Mouse (Mus musculus) CH12.LX (cell line): ENCODE results near the gene Scd3. TPM values are rescaled to one million over a fixed set of nuclear protein-coding genes. Genes with fewer than 3 reads are reported as not detected.
A peak's percentile ranks its signal among the peaks of the same experiment; 100 is the strongest.

ENCODE experiments used
- DNase-seq: peaks from one replicate; pipeline ENCODE4 v3.0.0-alpha.2; 2013; ENCODE audit errors: extremely low read depth
- H3K27ac ChIP-seq: 2 replicates; pipeline ENCODE4 v1.5.1; 2012; ENCODE audit warnings: low read depth, mild to moderate bottlenecking, control low read depth, moderate library complexity; ENCODE audit not compliant: insufficient read depth
- H3K27me3 ChIP-seq: replicated peaks from 2 replicates; pipeline ENCODE3; 2012; ENCODE audit warnings: inconsistent platforms
- H3K36me3 ChIP-seq, 2 experiments: replicated peaks in 1 of 2; 2 replicates each; pipeline versions ENCODE3 to v1.6.1; 2012; ENCODE audit warnings: inconsistent platforms in 1 of 2, low read length in 1 of 2, mild to moderate bottlenecking in 1 of 2, mixed read lengths in 1 of 2, moderate library complexity in 1 of 2; ENCODE audit not compliant: control insufficient read depth in 1 of 2, insufficient read depth in 1 of 2
- H3K4me1 ChIP-seq, 2 experiments: 2 replicates each; pipeline ENCODE4 v1.6.1; 2012; ENCODE audit warnings: inconsistent platforms in 1 of 2, moderate library complexity in 1 of 2; ENCODE audit not compliant: insufficient read depth in 2 of 2, control insufficient read depth in 1 of 2
- H3K4me2 ChIP-seq: 2 replicates; pipeline ENCODE4 v1.6.1; 2012; ENCODE audit warnings: low read depth, mild to moderate bottlenecking, control low read depth; ENCODE audit not compliant: poor library complexity, insufficient read depth, severe bottlenecking
- H3K4me3 ChIP-seq, 3 experiments: fragments of 150-350 bp in 1 of 3; sonication (generic) in 1 of 3; replicated peaks in 1 of 3; 2 replicates each; pipeline versions ENCODE3 to v1.5.1; 2011 to 2012; ENCODE audit warnings: low read depth in 2 of 3, low read length in 2 of 3, mild to moderate bottlenecking in 2 of 3, moderate library complexity in 2 of 3, control low read depth in 1 of 3, improper control_type of control experiment in 1 of 3, inconsistent platforms in 1 of 3, mixed read lengths in 1 of 3; ENCODE audit not compliant: poor library complexity in 1 of 3
- H3K79me2 ChIP-seq: replicated peaks from 2 replicates; pipeline ENCODE4 v1.6.1; 2012; ENCODE audit warnings: mild to moderate bottlenecking, moderate library complexity; ENCODE audit not compliant: control insufficient read depth, poor library complexity, insufficient read depth, severe bottlenecking; ENCODE audit errors: extremely low read depth
- H3K9ac ChIP-seq: 2 replicates; pipeline ENCODE4 v1.6.1; 2012; ENCODE audit warnings: low read depth, mild to moderate bottlenecking, control low read depth, moderate library complexity; ENCODE audit not compliant: insufficient read depth
- H3K9me3 ChIP-seq: replicated peaks from 2 replicates; pipeline ENCODE3; 2012; ENCODE audit warnings: low read length, inconsistent platforms, mixed read lengths
- BHLHE40 ChIP-seq: IDR thresholded peaks from 2 replicates; pipeline ENCODE4 v1.6.1; 2011; ENCODE audit warnings: mild to moderate bottlenecking, low read depth, low read length, improper control_type of control experiment
- CHD1 ChIP-seq: IDR thresholded peaks from 2 replicates; pipeline ENCODE4 v1.6.1; 2012; ENCODE audit warnings: low read depth, low read length, improper control_type of control experiment, inconsistent platforms
- CHD2 ChIP-seq: IDR thresholded peaks from 2 replicates; pipeline ENCODE4 v1.6.1; 2011; ENCODE audit warnings: low read length, improper control_type of control experiment
- CTCF ChIP-seq, 2 experiments: IDR thresholded peaks in 1 of 2; conservative IDR thresholded peaks in 1 of 2; 2 replicates each; pipeline ENCODE4 v1.5.1; 2011 to 2012; ENCODE audit warnings: low read depth in 2 of 2, low read length in 2 of 2, improper control_type of control experiment in 1 of 2, inconsistent platforms in 1 of 2, mild to moderate bottlenecking in 1 of 2, moderate library complexity in 1 of 2
- ELF1 ChIP-seq: IDR thresholded peaks from 2 replicates; pipeline ENCODE4 v1.6.1; 2014; ENCODE audit warnings: low read depth, mild to moderate bottlenecking, inconsistent platforms, low read length, improper control_type of control experiment
- EP300 ChIP-seq: IDR thresholded peaks from 2 replicates; pipeline ENCODE4 v1.6.1; 2011; ENCODE audit warnings: low read length, improper control_type of control experiment
- ETS1 ChIP-seq: conservative IDR thresholded peaks from 2 replicates; pipeline ENCODE4 v1.6.1; 2012; ENCODE audit warnings: low read depth, mild to moderate bottlenecking, inconsistent platforms, low read length, improper control_type of control experiment, moderate library complexity
- GABPA ChIP-seq: IDR thresholded peaks from 2 replicates; pipeline ENCODE4 v1.6.1; 2012; ENCODE audit warnings: low read depth, low read length, improper control_type of control experiment, inconsistent platforms; ENCODE audit not compliant: insufficient replicate concordance
- JUN ChIP-seq: IDR thresholded peaks from 2 replicates; pipeline ENCODE4 v1.6.1; 2011; ENCODE audit warnings: low read depth, mild to moderate bottlenecking, low read length, improper control_type of control experiment, moderate library complexity; ENCODE audit not compliant: insufficient read depth
- MAFK ChIP-seq: IDR thresholded peaks from 2 replicates; pipeline ENCODE4 v1.6.1; 2011; ENCODE audit warnings: low read length, improper control_type of control experiment; ENCODE audit not compliant: insufficient replicate concordance
- MAZ ChIP-seq: IDR thresholded peaks from 2 replicates; pipeline ENCODE4 v1.6.1; 2012; ENCODE audit warnings: low read depth, mild to moderate bottlenecking, inconsistent platforms, low read length, improper control_type of control experiment, moderate library complexity
- NRF1 ChIP-seq: IDR thresholded peaks from 2 replicates; pipeline ENCODE4 v1.6.1; 2014; ENCODE audit warnings: low read depth, mild to moderate bottlenecking, inconsistent platforms, low read length, improper control_type of control experiment, moderate library complexity
- POLR2A ChIP-seq: IDR thresholded peaks from 2 replicates; pipeline ENCODE4 v1.6.1; 2011; ENCODE audit warnings: low read depth, mild to moderate bottlenecking, improper control_type of control experiment, low read length
- RAD21 ChIP-seq: IDR thresholded peaks from 2 replicates; pipeline ENCODE4 v1.6.1; 2011; ENCODE audit warnings: low read depth, mild to moderate bottlenecking, low read length, improper control_type of control experiment, moderate library complexity
- RCOR1 ChIP-seq: conservative IDR thresholded peaks from 2 replicates; pipeline ENCODE4 v1.6.1; 2012; ENCODE audit warnings: low read depth, mild to moderate bottlenecking, inconsistent platforms, low read length, improper control_type of control experiment
- SIN3A ChIP-seq: IDR thresholded peaks from 2 replicates; pipeline ENCODE4 v1.6.1; 2012; ENCODE audit warnings: low read length, improper control_type of control experiment, inconsistent platforms
- SMC3 ChIP-seq: IDR thresholded peaks from 2 replicates; pipeline ENCODE4 v1.6.1; 2011; ENCODE audit warnings: low read depth, low read length, improper control_type of control experiment
- USF2 ChIP-seq: conservative IDR thresholded peaks from 2 replicates; pipeline ENCODE4 v1.6.1; 2011; ENCODE audit warnings: low read depth, low read length, improper control_type of control experiment
- ZC3H11A ChIP-seq: IDR thresholded peaks from 2 replicates; pipeline ENCODE4 v1.6.1; 2012; ENCODE audit warnings: low read depth, mild to moderate bottlenecking, inconsistent platforms, low read length, improper control_type of control experiment
- ZKSCAN1 ChIP-seq: IDR thresholded peaks from 2 replicates; pipeline ENCODE4 v1.6.1; 2012; ENCODE audit warnings: low read depth, inconsistent platforms, low read length, improper control_type of control experiment, borderline replicate concordance
- ZMIZ1 ChIP-seq: IDR thresholded peaks from 2 replicates; pipeline ENCODE4 v1.6.1; 2012; ENCODE audit warnings: low read depth, mild to moderate bottlenecking, inconsistent platforms, low read length, improper control_type of control experiment
- ZNF384 ChIP-seq: IDR thresholded peaks from 2 replicates; pipeline ENCODE4 v1.6.1; 2012; ENCODE audit warnings: low read depth, low read length, improper control_type of control experiment, inconsistent platforms
- dilution Hi-C: fragments of 300-500 bp; cut with MboI; formaldehyde crosslinking; loops from 2 replicates; pipeline ENCODE4 v1.14.3; 2020; ENCODE audit warnings: low sequenced_read_pairs; ENCODE audit not compliant: extremely low pct_unique_long_range_greater_than_20kb, extremely low pct_ligation_motif_present
- in situ Hi-C: fragments of 300-500 bp; cut with MboI; formaldehyde crosslinking; loops from 3 replicates; pipeline ENCODE4 v1.14.3; 2019; ENCODE audit warnings: low sequenced_read_pairs, low pct_ligation_motif_present, low pct_unique_long_range_greater_than_20kb, mixed read lengths
- polyA plus RNA-seq: library from polyadenylated mRNA; unstranded; fragments of >175 nt; gene quantifications from 2 replicates; pipeline ENCODE4 v1.2.1, GENCODE M21; 2012; ENCODE audit warnings: low read depth; ENCODE audit not compliant: insufficient read length
- total RNA-seq, 2 experiments: library from RNA; depleted of rRNA; stranded (reverse); fragments of 300-350 nt in 1 of 2; fragments of >200 nt in 1 of 2; gene quantifications; 2 replicates each; pipeline ENCODE4 v1.2.3; 2012 to 2014

The Scd3 gene
- total and polyA plus RNA-seq, 3 experiments = not detected

GRCm38 (mm10) chr19:44198494-44198893, 4.6 kb upstream of the Scd3 start:
- no peak overlapping the region for H3K4me3 ChIP-seq
- dilution Hi-C loops = no loop called here

GRCm38 (mm10) chr19:44198964-44199363, 4.1 kb upstream of the Scd3 start:
- dilution Hi-C loops = no loop called here
- H3K27me3 ChIP-seq = peaks cover 5% of the 10 kb centered on the region
- TF ChIP-seq USF2 (no peak), RAD21 (peak; percentile 20), CTCF (conservative IDR thresholded peaks at IDR 0.05 in 1 of 2, IDR thresholded peaks at IDR 0.05 in 1 of 2; ENCODE audit: low read depth in 2 of 2, low read length in 2 of 2) (peak; percentile 17 to 57; a peak in 2 of 4 replicates)
- H3K9ac ChIP-seq = no peak overlapping the region
- in situ Hi-C loops = no loop called here
- DNase-seq = peak; percentile 14
- no peak overlapping the region for H3K4me3 ChIP-seq
- no peaks in the 10 kb centered on the region for H3K9me3 ChIP-seq
- no peaks in the 10 kb centered on the region for H3K36me3 ChIP-seq
- H3K27ac ChIP-seq = no peak overlapping the region
- H3K4me1 ChIP-seq = peaks cover 2 to 3% of the 10 kb centered on the region in 2 experiments; a peak in 2 of 4 replicates
- no peaks in the 10 kb centered on the region for H3K79me2 ChIP-seq
- no peak overlapping the region for H3K4me2 ChIP-seq

More at GRCm38 (mm10) chr19:44198494-44198893, 4.6 kb upstream of the Scd3 start:
- no peaks in the 10 kb centered on the region for H3K9me3 ChIP-seq
- H3K4me1 ChIP-seq = peaks cover 2 to 3% of the 10 kb centered on the region in 2 experiments; a peak in 2 of 4 replicates
- H3K79me2 ChIP-seq = no peaks in the 10 kb centered on the region
- in situ Hi-C loops = no loop called here
- H3K36me3 ChIP-seq = no peaks in the 10 kb centered on the region
- no peak overlapping the region for H3K27ac ChIP-seq
- no peak overlapping the region for H3K9ac ChIP-seq
- no peak for DNase-seq
- H3K27me3 ChIP-seq = peaks cover 7% of the 10 kb centered on the region
- TF ChIP-seq ETS1 (no peak), RCOR1 (no peak), MAFK (no peak), JUN (no peak), POLR2A (no peak), BHLHE40 (no peak), ZC3H11A (no peak), NRF1 (no peak), MAZ (no peak), GABPA (no peak), CTCF (conservative IDR thresholded peaks at IDR 0.05 in 1 of 2, IDR thresholded peaks at IDR 0.05 in 1 of 2; ENCODE audit: low read depth in 2 of 2, low read length in 2 of 2) (no peak), ELF1 (no peak)
- H3K4me2 ChIP-seq = no peak overlapping the region

- no peak overlapping the region for H3K27ac ChIP-seq
- H3K27me3 ChIP-seq = no peaks in the 10 kb centered on the region
- in situ Hi-C loops (no loop called here), dilution Hi-C loops (no loop called here)
- H3K9ac ChIP-seq = no peak overlapping the region
- TF ChIP-seq RAD21 (peak; percentile 59), SIN3A (no peak), ZMIZ1 (no peak), RCOR1 (no peak), ZNF384 (0 out of 2 replicates have a peak, but pooled peaks have one; percentile 8), SMC3 (peak; percentile 53), CHD1 (no peak), CHD2 (no peak), ZKSCAN1 (no peak), MAFK (no peak), CTCF (conservative IDR thresholded peaks at IDR 0.05 in 1 of 2, IDR thresholded peaks at IDR 0.05 in 1 of 2; ENCODE audit: low read depth in 2 of 2, low read length in 2 of 2) (peak in 1 of 2 experiments; percentile 61; a peak in 2 of 4 replicates), USF2 (no peak), EP300 (no peak), ZC3H11A (no peak)
- no peaks in the 10 kb centered on the region for H3K9me3 ChIP-seq
- H3K4me2 ChIP-seq = no peak overlapping the region
- no peaks in the 10 kb centered on the region for H3K79me2 ChIP-seq
- H3K4me1 ChIP-seq = no peaks in the 10 kb centered on the region
- H3K4me3 ChIP-seq = no peak overlapping the region
- DNase-seq = peak; percentile 19
- no peaks in the 10 kb centered on the region for H3K36me3 ChIP-seq
These were observed 4.0 kb downstream of the Scd3 start for GRCm38 (mm10) chr19:44207079-44207478.
